Mouse (Mus musculus) lung, embryonic 15.5 days (tissue): ENCODE data around the gene Kcnh3. TPM values are rescaled to one million over a fixed set of nuclear protein-coding genes. Genes with fewer than 3 reads are reported as not detected.

Experiments
- polyA plus RNA-seq: library from polyadenylated mRNA; unstranded; fragments of >200 nt; fragmentation: Nextera tagmentation; extraction: Ambion mirVana; gene quantifications from 2 replicates; pipeline ENCODE4 v1.2.1, GENCODE M21; 2015

Gene Kcnh3
- polyA plus RNA-seq, 1 experiment from 2014 or later: 0.79 TPM

Other genes starting within 250 kb of the Kcnh3 start
- gene Tuba1c, start 195.0 kb upstream of the Kcnh3 start, polyA plus RNA-seq: 211 and 224 TPM in 2 replicates
- gene Prph, start 169.7 kb upstream of the Kcnh3 start, polyA plus RNA-seq: 3.1 and 6.8 TPM in 2 replicates
- gene Troap, start 150.3 kb upstream of the Kcnh3 start, polyA plus RNA-seq: 35.4 and 41.9 TPM in 2 replicates
- not detected in 2 replicates for gene C1ql4, start 137.0 kb upstream of the Kcnh3 start, polyA plus RNA-seq
- 1.7 and 1.9 TPM in 2 replicates for gene Dnajc22, start 131.7 kb upstream of the Kcnh3 start, polyA plus RNA-seq
- gene Spats2, start 98.9 kb upstream of the Kcnh3 start, polyA plus RNA-seq: 37.8 and 38.9 TPM in 2 replicates
- gene Mcrs1, start 27.1 kb downstream of the Kcnh3 start, polyA plus RNA-seq: 141 TPM in 2 replicates
- gene Prpf40b, start 70.2 kb downstream of the Kcnh3 start, polyA plus RNA-seq: 55.1 and 55.3 TPM in 2 replicates
- 0.05 and 0.35 TPM in 2 replicates for gene Fam186b, start 71.0 kb downstream of the Kcnh3 start, polyA plus RNA-seq
- gene Fmnl3, start 145.6 kb downstream of the Kcnh3 start, polyA plus RNA-seq: 34.5 and 34.9 TPM in 2 replicates
- 382 and 427 TPM in 2 replicates for gene Tmbim6, start 168.0 kb downstream of the Kcnh3 start, polyA plus RNA-seq
- gene Nckap5l, start 232.9 kb downstream of the Kcnh3 start, polyA plus RNA-seq: 8.7 and 11.6 TPM in 2 replicates
- 15.0 and 16.1 TPM in 2 replicates for gene Bcdin3d, start 249.9 kb downstream of the Kcnh3 start, polyA plus RNA-seq